Mouse (Mus musculus): ENCODE data around the gene Camsap2.

DNA sequence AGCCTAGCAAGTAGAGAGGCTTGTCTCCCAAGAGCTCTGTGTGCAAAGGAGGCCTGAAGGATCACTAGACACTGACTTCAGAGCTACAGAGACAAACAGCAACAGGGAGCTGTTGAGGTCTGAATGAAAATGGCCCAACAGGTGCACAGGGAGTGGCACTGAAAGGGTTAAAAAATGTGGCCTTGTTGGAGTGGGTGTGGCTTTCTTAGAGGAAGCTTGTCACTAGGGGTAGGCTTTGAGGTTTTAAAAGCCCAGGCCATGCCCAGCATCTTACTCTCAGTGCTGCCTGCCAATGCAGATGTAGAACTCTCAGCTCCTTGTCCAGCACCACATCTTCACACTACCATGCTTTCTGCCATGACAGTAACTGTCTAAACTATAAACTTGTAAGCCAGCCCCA is 29.6 kb downstream of the Camsap2 start:
- no peak for TF ChIP-seq CTCF (IDR thresholded peaks at IDR 0.05; ENCODE audit: insufficient read depth, low read depth, low read length)
- no peak for TF ChIP-seq POLR2A (IDR thresholded peaks at IDR 0.05; ENCODE audit: insufficient read depth, low read depth, low read length)

Measured in olfactory bulb, adult 2 months (tissue).